Comparison of ENCODE assay signal across 14 mouse cellular contexts in genomic region chrX:105674860-105675259, GRCm38 (mm10).
"Had no signal": no experiment of that assay in that cellular context is flagged by ENCODE, and none has a peak within 500 bp of the region (broad histone marks: within the 10 kb centered on the region; RNA-seq: fewer than 3 reads in every experiment).

No protein-coding gene starts in this region.

- H3K36me3 ChIP-seq: midbrain, embryonic 10.5 days; midbrain, embryonic 12.5 days; midbrain, embryonic 15.5 days; neural tube, embryonic 12.5 days; stomach, embryonic 15.5 days had no signal

- ATAC-seq: midbrain, embryonic 15.5 days had no signal

- H3K9ac ChIP-seq: lung, embryonic 14.5 days; midbrain, embryonic 12.5 days; midbrain, embryonic 15.5 days; neural tube, embryonic 12.5 days; stomach, embryonic 15.5 days had no signal

- H3K27ac ChIP-seq: midbrain, embryonic 10.5 days; midbrain, embryonic 12.5 days; midbrain, embryonic 15.5 days; neural tube, embryonic 12.5 days; stomach, embryonic 15.5 days; stomach, postnatal 0 days had no signal

- H3K9me3 ChIP-seq: midbrain, embryonic 10.5 days; midbrain, embryonic 12.5 days; midbrain, embryonic 15.5 days; neural tube, embryonic 12.5 days; stomach, embryonic 15.5 days had no signal

- H3K27me3 ChIP-seq: midbrain, embryonic 15.5 days; neural tube, embryonic 12.5 days; stomach, embryonic 15.5 days had no signal

- DNase-seq: lung, adult 18-20 months; lung, embryonic 14.5 days; lung, postnatal 10 days; lung, postnatal 4 days; right cerebral cortex, postnatal 14 days; thymus, adult 2 months; thymus, postnatal 25 days; thymus, postnatal 4 days had no signal

- H3K4me2 ChIP-seq: lung, embryonic 14.5 days; midbrain, embryonic 12.5 days; midbrain, embryonic 15.5 days; neural tube, embryonic 12.5 days; stomach, embryonic 15.5 days had no signal

- H3K4me3 ChIP-seq: midbrain, embryonic 10.5 days; midbrain, embryonic 12.5 days; midbrain, embryonic 15.5 days; neural tube, embryonic 12.5 days; stomach, embryonic 15.5 days had no signal

- H3K4me1 ChIP-seq: midbrain, embryonic 10.5 days; midbrain, embryonic 12.5 days; midbrain, embryonic 15.5 days; neural tube, embryonic 12.5 days; stomach, embryonic 15.5 days had no signal
